Mouse (Mus musculus) kidney, adult 2 months (tissue): ENCODE measurements at regions not wholly inside any gene's neighbourhood (a gene's known extent, or its start where the extent isn't known, plus 50 kb on each side); places are given as distances from the start of the nearest gene placed in this dataset.

Source experiments
- CTCF ChIP-seq: fragments of 200-500 bp; conservative IDR thresholded peaks from 2 replicates; pipeline ENCODE4 v1.5.1; 2011; ENCODE audit warnings: low read depth, mild to moderate bottlenecking, control low read depth, low read length, moderate library complexity, mixed read lengths; ENCODE audit not compliant: insufficient read depth, insufficient read length
- POLR2A ChIP-seq: fragments of 200-500 bp; IDR thresholded peaks from one replicate; pipeline ENCODE4 v1.6.1; 2011; ENCODE audit warnings: low read depth, low read length, control low read depth

GRCm38 (mm10) chr17:75714059-75714458 lies 162.3 kb upstream of the Fam98a start:
- TF ChIP-seq CTCF (no peak), POLR2A (no peak)
